Mouse (Mus musculus) gastrocnemius, postnatal 36 days (tissue): ENCODE results near the gene Slc25a22. TPM values are rescaled to one million over a fixed set of nuclear protein-coding genes. Genes with fewer than 3 reads are reported as not detected.

Experiments
- DNase-seq, 2 experiments: peaks; one replicate each; pipeline ENCODE4 v3.0.0; 2022
- intact Hi-C: fragments of 180-260 bp; cut with DNase I; formaldehyde crosslinking; loops from one replicate; pipeline ENCODE4 v1.15.1; 2025
- total RNA-seq, 2 experiments: library from RNA; stranded (reverse); gene quantifications; 2 replicates each; pipeline ENCODE4 v1.2.3; 2021

The Slc25a22 gene
- total RNA-seq, 2 experiments from 2014 or later: 15.6 to 38.4 TPM

- intact Hi-C loops: loop anchor here (2.0 kb wide), 1 partner anchor 30 kb away; no protein-coding TSS in a partner anchor
- no peak for DNase-seq
These were observed 693 bp upstream of the Slc25a22 start for GRCm38 (mm10) chr7:141438201-141438968.

GRCm38 (mm10) chr7:141436523-141436892 is 1.2 kb downstream of the Slc25a22 start:
- intact Hi-C loops: no loop called here
- DNase-seq: no peak

- no peak for DNase-seq
- intact Hi-C loops: no loop called here
These were observed 1.7 kb downstream of the Slc25a22 start for GRCm38 (mm10) chr7:141435856-141436522.

DNA sequence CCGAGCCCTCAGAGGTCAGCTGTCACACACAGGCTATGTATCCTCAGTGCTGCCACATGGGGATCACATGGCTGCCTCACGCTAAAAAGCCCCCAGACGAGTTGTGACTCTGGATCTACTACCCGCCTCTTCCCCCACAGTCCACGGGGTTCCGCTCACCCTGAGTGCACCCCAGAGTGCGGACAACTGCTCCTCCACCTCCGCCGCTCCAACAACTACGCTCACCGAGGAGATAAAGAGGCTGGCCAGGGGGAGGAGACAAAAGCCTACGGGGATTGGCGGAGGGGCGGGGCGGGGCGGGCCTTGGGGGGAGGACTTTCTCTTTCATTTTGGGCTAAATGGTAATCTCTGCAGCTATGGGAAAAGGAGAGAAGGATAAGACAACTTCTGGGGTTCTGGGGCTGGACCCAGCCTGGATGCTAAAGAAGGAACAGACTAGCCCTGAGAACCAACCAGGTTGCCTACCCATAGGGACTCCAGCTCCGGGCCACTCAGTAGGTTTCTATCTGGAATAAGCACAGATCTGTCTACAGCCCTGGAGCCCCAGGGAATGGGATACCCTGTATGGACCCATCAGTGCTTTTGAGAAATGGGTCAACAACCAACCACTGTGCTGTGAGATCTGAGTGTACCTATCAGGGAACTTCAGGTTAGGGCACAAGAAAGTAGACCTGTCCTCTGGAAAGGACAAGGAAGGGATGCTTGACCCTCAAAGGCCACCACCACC is 2.4 kb downstream of the Slc25a22 start:
- intact Hi-C loops: no loop called here
- DNase-seq: no peak

DNA sequence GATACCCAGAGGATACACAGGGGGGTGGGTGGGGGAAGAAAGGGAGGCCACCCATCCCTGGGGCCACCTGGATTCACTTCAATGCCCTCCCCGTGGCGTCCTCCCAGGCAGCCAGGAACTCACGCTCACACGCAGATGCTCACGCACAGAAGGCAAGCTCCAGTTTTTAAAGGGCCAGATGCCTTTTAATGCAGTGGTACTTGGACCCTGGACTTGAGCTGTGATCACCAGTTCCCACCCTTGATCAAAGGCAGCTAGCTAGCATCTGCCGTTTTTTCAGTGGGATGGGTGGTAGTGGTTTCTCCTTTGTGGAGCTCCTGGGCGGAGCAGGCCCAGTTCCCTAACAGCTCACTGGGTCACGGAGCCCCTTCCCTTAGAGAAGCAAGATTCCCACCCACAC is 3.2 kb downstream of the Slc25a22 start:
- intact Hi-C loops: no loop called here

GRCm38 (mm10) chr7:141433517-141434400 is 3.9 kb downstream of the Slc25a22 start:
- intact Hi-C loops: no loop called here
- no peak for DNase-seq

More for the DNA sequence above, 3.2 kb downstream of the Slc25a22 start:
- DNase-seq: no peak

GRCm38 (mm10) chr7:141432741-141433516 is 4.8 kb downstream of the Slc25a22 start:
- intact Hi-C loops: no loop called here
- DNase-seq: no peak

DNA sequence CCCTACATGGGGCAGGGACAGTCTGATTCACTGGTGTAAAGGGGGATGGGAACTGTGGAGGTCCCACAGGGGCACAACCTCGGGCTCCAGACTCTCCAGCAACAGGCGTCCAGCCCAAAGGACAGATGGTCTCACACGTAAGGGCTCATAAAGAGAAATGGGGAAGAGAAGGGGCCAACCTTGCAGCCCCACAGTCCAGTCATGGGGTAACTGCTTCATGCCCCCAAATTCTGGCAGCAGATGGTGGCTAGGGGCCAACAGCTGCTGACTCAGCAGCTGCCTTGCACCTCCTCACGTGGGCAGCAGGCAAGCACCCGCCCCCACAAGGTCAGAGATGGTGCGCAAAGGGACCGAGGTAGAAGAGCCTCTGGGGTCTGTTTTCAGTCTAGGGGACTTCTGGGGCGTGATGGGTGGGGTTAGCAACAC is 5.5 kb downstream of the Slc25a22 start:
- intact Hi-C loops: no loop called here
- DNase-seq: no peak

DNA sequence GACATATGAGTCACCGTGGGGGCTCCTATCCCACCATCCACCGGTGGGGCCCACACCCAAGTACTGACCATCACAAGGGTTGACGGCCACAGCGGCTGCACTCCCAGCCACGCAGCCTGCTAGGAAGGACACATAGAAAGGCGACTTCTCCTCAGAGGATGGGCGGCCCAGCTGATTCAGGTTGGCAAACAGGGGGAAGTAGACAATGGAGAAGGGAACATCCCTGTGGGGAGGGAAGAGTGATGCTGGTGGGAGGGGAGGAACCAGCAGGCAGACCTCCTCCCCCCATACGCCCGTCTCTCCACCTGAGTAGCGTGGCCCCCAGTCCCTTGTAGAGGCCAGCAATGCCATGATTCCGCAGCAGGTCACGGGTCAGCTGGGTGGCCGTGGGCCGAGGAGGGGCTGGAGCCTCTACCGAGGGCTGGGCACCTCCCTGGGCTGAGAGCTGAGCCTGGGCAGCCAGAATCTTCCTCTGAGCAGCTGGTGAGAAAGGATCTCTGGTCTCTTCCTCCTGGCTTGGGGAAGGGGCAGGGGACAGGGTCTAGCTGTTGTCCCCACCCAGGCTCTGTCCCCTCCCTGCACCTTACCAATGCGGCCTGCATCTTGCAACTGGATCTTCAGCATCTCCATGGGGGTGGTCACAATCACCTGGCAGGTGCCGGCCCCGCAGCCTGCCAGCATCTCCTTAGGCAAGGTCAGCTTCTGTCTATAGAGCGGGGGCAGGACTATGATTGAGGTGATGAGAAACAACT is 6.1 kb downstream of the Slc25a22 start:
- no peak for DNase-seq
- intact Hi-C loops: no loop called here

GRCm38 (mm10) chr7:141430585-141431240 is 7.0 kb downstream of the Slc25a22 start:
- no peak for DNase-seq
- intact Hi-C loops: no loop called here

- intact Hi-C loops: no loop called here
- no peak for DNase-seq
These were observed 7.7 kb downstream of the Slc25a22 start for GRCm38 (mm10) chr7:141429840-141430584.

- DNase-seq: no peak
- intact Hi-C loops: no loop called here
These were observed 8.4 kb downstream of the Slc25a22 start, which contains the start of gene Cend1 for GRCm38 (mm10) chr7:141429310-141429709. Gene Cend1, minus strand, starts transcription at chr7:141429491.

GRCm38 (mm10) chr7:141428701-141429100 is 9.0 kb downstream of the Slc25a22 start:
- intact Hi-C loops: no loop called here
- DNase-seq: no peak

DNA sequence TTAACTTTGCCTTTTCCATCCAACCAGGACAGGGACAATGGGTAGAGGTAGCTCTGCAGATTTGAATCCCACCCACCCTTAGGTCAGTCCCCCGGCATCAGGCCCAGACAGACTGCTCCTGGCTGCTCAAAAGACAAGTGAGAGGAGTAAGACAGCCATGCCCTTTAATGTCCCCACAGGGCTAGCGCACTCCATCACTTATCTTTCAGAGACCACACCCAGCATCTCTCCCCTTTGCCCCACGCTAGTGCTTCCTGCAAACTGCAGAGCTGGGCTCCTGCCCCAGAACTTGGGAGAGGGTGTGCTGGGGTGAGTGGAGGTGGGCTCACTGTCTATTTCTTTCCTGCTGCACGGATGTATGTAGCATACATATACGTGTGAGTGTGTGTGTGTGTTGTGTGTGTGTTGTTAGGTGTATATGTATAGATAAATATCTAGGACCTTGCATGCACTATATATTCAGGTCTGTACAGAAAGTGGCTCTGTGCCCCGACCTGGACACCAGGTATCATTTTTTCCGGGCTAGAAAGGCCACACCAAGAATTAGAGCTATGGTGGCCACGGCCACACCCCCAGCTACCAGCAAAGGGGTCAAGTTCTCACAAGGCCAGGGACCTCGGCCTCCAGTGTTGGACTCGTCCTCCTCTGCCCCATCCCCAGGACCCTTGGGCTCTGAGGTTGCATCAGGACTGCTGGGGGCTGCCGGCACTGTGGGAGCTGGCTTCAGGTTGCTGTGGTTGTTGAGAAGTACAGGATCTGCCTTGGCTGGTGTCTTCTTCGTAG is 10.6 kb downstream of the Slc25a22 start:
- no peak for DNase-seq
- intact Hi-C loops: no loop called here

- intact Hi-C loops: no loop called here
- no peak for DNase-seq
These were observed 13.9 kb downstream of the Slc25a22 start for GRCm38 (mm10) chr7:141423811-141424210.

GRCm38 (mm10) chr7:141420030-141420702 is 17.5 kb downstream of the Slc25a22 start:
- intact Hi-C loops: no loop called here
- no peak for DNase-seq
